Mouse (Mus musculus) small intestine, adult 2 months (tissue): ENCODE data around the gene Plcb4. TPM values are rescaled to one million over a fixed set of nuclear protein-coding genes. Genes with fewer than 3 reads are reported as not detected.
"Not testable (repeated sequence)": the region's sequence is repeated elsewhere in the genome, so short reads cannot be mapped to it uniquely, and the experiment has no call there.

Experiments used
- H3K27ac ChIP-seq: fragments of 200-500 bp; 2 replicates; pipeline ENCODE4 v1.5.1; 2012; ENCODE audit warnings: low read depth, low read length, control low read depth, inconsistent platforms; ENCODE audit not compliant: insufficient read depth
- H3K27me3 ChIP-seq: fragments of 200-500 bp; 2 replicates; pipeline ENCODE4 v1.6.1; 2012; ENCODE audit warnings: mild to moderate bottlenecking, moderate library complexity, low read length, inconsistent platforms; ENCODE audit not compliant: control insufficient read depth, insufficient read depth
- H3K36me3 ChIP-seq: fragments of 200-500 bp; 2 replicates; pipeline ENCODE4 v1.6.1; 2012; ENCODE audit warnings: mild to moderate bottlenecking, low read length, control low read depth, inconsistent platforms; ENCODE audit not compliant: control insufficient read depth, insufficient read depth
- H3K4me1 ChIP-seq: fragments of 200-500 bp; 2 replicates; pipeline ENCODE4 v1.6.1; 2012; ENCODE audit warnings: low read length, inconsistent platforms, mixed read lengths; ENCODE audit not compliant: control insufficient read depth, insufficient read depth, insufficient read length
- H3K4me3 ChIP-seq: fragments of 200-500 bp; 2 replicates; pipeline ENCODE4 v1.5.1; 2012; ENCODE audit warnings: low read depth, mild to moderate bottlenecking, control low read depth, inconsistent platforms, low read length, moderate library complexity
- CTCF ChIP-seq: fragments of 200-500 bp; IDR thresholded peaks from 2 replicates; pipeline ENCODE4 v1.5.1; 2012; ENCODE audit warnings: low read depth, mild to moderate bottlenecking, control low read depth, inconsistent platforms, low read length, moderate library complexity, mixed read lengths; ENCODE audit not compliant: insufficient replicate concordance, insufficient read length; ENCODE audit errors: extremely low read depth
- POLR2A ChIP-seq: fragments of 200-500 bp; IDR thresholded peaks from 2 replicates; pipeline ENCODE4 v1.6.1; 2012; ENCODE audit warnings: low read depth, mild to moderate bottlenecking, control low read depth, inconsistent platforms, low read length, moderate library complexity
- WGBS: fragments of 180-500 bp; shearing (Covaris S2); methylation state at CpG from one replicate; pipeline ENCODE4 v1.1.7; 2018; 5-methylcytosine and 5-hydroxymethylcytosine counted together
- polyA plus RNA-seq: library from polyadenylated mRNA; depleted of rRNA; stranded (reverse); fragments of >200 nt; gene quantifications from 2 replicates; pipeline ENCODE4 v1.2.3, GENCODE M21; 2012

The Plcb4 gene
- polyA plus RNA-seq, 1 experiment = 1.9 TPM

DNA sequence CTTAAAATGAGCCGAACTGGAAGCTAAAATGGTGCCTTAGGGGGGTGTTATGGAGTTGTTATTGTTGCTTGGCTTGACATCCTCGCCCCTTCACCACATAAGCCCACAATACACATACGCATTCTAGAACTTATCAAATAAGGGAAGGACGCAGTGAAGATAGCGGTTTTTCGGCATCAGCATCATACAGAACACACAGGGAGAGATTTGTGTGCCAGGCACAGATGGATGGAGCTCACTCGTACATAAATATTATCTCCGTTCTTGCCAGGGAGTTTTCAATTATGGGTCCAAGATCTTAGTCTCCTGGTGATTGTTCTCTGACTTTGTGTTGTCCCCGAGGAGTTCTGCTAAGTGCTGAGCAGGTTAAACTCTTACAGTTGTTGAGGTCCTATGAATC is 50.0 kb downstream of the Plcb4 start:
- Histone ChIP-seq H3K4me3 (no peak overlapping the region), H3K4me1 (no peaks in the 10 kb centered on the region), H3K27me3 (no peaks in the 10 kb centered on the region), H3K27ac (no peak overlapping the region), H3K36me3 (no peaks in the 10 kb centered on the region)
- WGBS = 86% methylated on average over 9 of the region's 9 CpGs
- TF ChIP-seq CTCF (no peak), POLR2A (no peak)

DNA sequence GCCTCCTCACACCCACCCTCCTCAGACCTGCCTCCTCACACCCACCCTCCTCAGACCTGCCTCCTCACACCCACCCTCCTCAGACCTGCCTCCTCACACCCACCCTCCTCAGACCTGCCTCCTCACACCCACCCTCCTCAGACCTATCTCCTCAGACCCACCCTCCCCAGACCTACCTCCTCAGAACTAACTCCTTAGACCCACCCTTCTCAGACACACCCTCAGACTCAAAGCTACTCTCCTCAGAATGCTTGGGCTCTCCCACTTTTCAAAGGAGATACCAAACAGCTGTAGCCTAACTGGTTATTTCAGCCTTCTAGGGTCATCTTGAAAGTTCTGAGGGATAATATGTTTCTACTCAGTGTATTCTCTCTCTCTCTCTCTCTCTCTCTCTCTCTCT is 50.9 kb downstream of the Plcb4 start:
- H3K27ac ChIP-seq, H3K27me3 ChIP-seq, H3K4me3 ChIP-seq, H3K4me1 ChIP-seq, H3K36me3 ChIP-seq: not testable (repeated sequence)

DNA sequence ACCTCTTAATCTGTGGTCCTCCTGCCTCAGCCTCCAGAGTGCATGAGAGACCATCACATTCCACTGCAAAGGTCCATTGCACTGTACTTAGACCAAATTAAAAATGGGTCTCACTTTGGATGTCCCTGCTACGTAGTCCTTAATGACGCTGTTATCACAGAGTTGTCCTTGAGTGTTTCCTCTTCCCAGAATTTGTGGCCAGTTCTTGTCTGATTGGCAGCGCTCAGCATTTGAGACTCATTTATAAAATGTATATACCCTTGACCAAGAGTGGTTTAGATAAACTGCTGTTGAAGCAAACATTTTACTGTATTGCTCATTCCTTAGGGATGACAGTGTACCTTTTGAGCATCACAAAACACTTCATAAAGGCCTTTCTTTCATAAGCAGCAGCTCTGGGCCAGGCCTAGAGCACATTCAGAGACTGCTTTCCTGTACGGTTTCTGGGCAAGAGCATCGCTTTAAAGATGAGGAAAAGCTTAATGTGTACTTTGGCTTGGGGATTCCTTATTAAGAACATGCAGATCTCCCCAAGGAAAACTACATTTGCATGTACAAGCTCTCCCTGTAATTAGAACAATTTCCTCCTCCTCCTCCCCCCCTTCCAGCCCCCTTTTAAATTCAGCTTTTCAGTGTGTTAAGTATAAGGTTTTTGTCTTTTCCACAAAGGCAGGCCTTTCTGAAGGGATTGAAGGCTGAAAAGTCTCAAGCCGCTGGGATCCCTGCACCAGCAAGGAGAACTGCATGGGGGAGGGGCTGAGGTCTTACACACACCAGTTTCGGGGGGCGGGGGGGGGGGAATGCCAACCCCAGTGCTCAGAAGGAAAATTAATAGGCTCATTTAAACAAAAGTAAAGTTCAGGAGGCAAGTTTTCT is 52.5 kb downstream of the Plcb4 start:
- Histone ChIP-seq H3K4me3 (no peak overlapping the region), H3K36me3 (no peaks in the 10 kb centered on the region), H3K27ac (no peak overlapping the region), H3K27me3 (no peaks in the 10 kb centered on the region), H3K4me1 (no peaks in the 10 kb centered on the region)
- 62% methylated on average over 8 of the region's 8 CpGs for WGBS
- TF ChIP-seq POLR2A (no peak), CTCF (no peak)

DNA sequence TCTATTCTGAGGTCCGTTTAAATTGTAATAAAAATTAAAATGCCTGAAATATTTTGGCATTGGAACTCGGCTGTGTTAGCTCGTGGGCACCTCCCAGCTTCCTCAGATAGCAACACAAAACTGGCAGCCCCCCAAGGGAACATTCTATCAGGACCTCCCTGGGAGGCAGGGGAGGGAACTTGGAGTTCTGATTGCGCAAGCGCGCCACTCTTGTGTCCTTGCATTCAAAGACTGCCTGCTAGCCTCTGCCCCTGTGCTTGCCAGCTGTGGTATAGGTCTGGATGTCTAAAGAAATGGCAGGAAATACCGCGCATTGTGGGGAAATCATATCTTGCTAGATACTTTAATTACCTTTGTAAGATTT is 53.1 kb downstream of the Plcb4 start:
- no peak overlapping the region for H3K4me3 ChIP-seq
- no peaks in the 10 kb centered on the region for H3K36me3 ChIP-seq
- 30% methylated on average over 8 of the region's 8 CpGs for WGBS
- TF ChIP-seq POLR2A (no peak), CTCF (no peak)
- H3K4me1 ChIP-seq = no peaks in the 10 kb centered on the region
- H3K27me3 ChIP-seq = no peaks in the 10 kb centered on the region
- no peak overlapping the region for H3K27ac ChIP-seq

DNA sequence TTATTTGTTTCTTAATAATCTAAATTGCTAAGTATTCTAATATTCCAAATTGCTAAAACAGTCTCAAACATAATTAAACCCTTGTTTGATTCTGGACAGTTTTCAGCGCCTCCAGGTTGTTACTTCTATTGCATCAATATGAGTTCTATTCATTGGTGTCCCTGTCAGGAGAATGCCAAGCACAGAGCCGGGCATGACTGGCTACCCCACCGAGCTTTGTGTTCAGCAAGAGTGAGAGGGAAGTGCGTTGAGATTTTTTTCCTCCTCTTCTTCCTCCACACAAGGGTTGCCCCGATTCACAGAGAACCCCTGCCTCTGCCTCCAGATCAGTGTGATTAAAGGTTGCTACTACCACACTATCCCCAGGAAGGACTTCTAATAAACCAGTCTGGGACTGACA is 53.5 kb downstream of the Plcb4 start:
- WGBS = 59% methylated on average over 5 of the region's 5 CpGs
- H3K27ac ChIP-seq = no peak overlapping the region
- TF ChIP-seq CTCF = no peak
- TF ChIP-seq POLR2A = no peak
- H3K36me3 ChIP-seq = no peaks in the 10 kb centered on the region
- H3K4me3 ChIP-seq = no peak overlapping the region
- peaks cover 2% of the 10 kb centered on the region; the same call in 1 of the 2 replicates for H3K4me1 ChIP-seq
- no peaks in the 10 kb centered on the region for H3K27me3 ChIP-seq

DNA sequence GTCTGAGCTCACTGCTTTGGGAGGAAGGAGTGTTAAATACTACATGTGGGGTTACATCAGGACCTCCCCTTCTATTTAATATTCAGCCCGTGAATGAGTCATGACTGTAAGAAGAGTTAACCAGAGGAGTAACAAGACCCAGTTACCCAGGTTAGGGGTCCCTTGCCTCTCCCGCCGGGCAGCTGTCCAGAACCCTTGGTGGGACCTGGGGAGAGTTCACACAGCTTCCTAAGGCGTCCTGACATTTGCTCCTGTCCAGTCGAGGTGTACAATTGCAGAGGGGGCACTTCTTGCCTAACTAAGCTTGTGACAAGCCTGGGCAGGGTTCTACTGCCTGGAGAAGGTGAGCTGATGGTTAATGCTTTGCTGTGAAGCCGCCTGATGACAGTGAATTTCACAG is 54.1 kb downstream of the Plcb4 start:
- Histone ChIP-seq H3K27me3 (no peaks in the 10 kb centered on the region), H3K4me1 (peaks cover 3% of the 10 kb centered on the region; the same call in 1 of the 2 replicates), H3K4me3 (no peak overlapping the region), H3K36me3 (no peaks in the 10 kb centered on the region), H3K27ac (no peak overlapping the region)
- 74% methylated on average over 6 of the region's 6 CpGs for WGBS
- TF ChIP-seq POLR2A = no peak
- TF ChIP-seq CTCF = no peak

DNA sequence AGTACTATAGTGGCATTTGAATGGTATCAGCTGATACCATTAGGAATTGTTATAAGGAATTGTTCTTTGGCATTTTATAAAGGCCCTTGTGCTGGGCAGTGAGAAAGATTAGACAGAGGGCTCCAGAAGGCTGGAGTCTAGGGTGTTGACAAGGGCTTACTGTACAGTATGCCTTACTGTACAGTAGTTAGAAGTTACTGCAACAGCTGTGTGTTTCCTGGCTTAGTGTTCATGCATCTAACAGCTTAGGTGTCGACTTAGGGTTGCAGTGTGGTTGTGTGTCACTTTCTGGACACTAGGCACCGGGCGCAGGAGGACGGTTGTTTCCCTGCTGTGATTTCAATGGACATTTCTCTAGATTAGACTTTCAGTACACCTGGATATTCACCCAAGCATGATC is 57.4 kb downstream of the Plcb4 start:
- Histone ChIP-seq H3K27me3 (no peaks in the 10 kb centered on the region), H3K27ac (no peak overlapping the region), H3K36me3 (no peaks in the 10 kb centered on the region), H3K4me1 (peaks cover 3% of the 10 kb centered on the region; the same call in 1 of the 2 replicates), H3K4me3 (no peak overlapping the region)
- WGBS = 92% methylated on average over 4 of the region's 4 CpGs
- TF ChIP-seq CTCF (no peak), POLR2A (no peak)
